Mouse (Mus musculus): ENCODE measurements around the gene Abcc5. TPM values are rescaled to one million over a fixed set of nuclear protein-coding genes. Genes with fewer than 3 reads are reported as not detected.

The Abcc5 gene
- total RNA-seq, 4 experiments from 2014 or later = 54.1 to 72.5 (median 64.8) TPM

- DNase-seq (ENCODE audit: low spot score in 2 of 2) = no peak
Measured at GRCm38 (mm10) chr16:20424226-20424663, 1.9 kb downstream of the Abcc5 start.

- DNase-seq (ENCODE audit: low spot score in 2 of 2) = no peak
Measured at GRCm38 (mm10) chr16:20422938-20423730, 3.1 kb downstream of the Abcc5 start.

- no peak for DNase-seq (ENCODE audit: low spot score in 2 of 2)
Measured at GRCm38 (mm10) chr16:20418054-20418453, 8.1 kb downstream of the Abcc5 start.

GRCm38 (mm10) chr16:20416262-20416661 lies 9.9 kb downstream of the Abcc5 start:
- no peak for DNase-seq (ENCODE audit: low spot score in 2 of 2)

- DNase-seq (ENCODE audit: low spot score in 2 of 2) = no peak
Measured at GRCm38 (mm10) chr16:20415804-20416203, 10.4 kb downstream of the Abcc5 start.

- DNase-seq (ENCODE audit: low spot score in 2 of 2) = no peak
Measured at GRCm38 (mm10) chr16:20415211-20415610, 11.0 kb downstream of the Abcc5 start.

- no peak for DNase-seq (ENCODE audit: low spot score in 2 of 2)
Measured at GRCm38 (mm10) chr16:20413870-20414331, 12.3 kb downstream of the Abcc5 start.

- peak in 1 of 2 experiments; percentile 34 for DNase-seq (ENCODE audit: low spot score in 2 of 2)
Measured at GRCm38 (mm10) chr16:20411958-20412570, 14.1 kb downstream of the Abcc5 start.

GRCm38 (mm10) chr16:20405335-20405734 lies 20.9 kb downstream of the Abcc5 start:
- no peak for DNase-seq (ENCODE audit: low spot score in 2 of 2)

GRCm38 (mm10) chr16:20403327-20403726 lies 22.9 kb downstream of the Abcc5 start:
- no peak for DNase-seq (ENCODE audit: low spot score in 2 of 2)

GRCm38 (mm10) chr16:20401592-20401991 lies 24.6 kb downstream of the Abcc5 start:
- no peak for DNase-seq (ENCODE audit: low spot score in 2 of 2)

GRCm38 (mm10) chr16:20400707-20401591 lies 25.2 kb downstream of the Abcc5 start:
- DNase-seq (ENCODE audit: low spot score in 2 of 2) = no peak

- DNase-seq (ENCODE audit: low spot score in 2 of 2) = no peak
Measured at GRCm38 (mm10) chr16:20396851-20397250, 29.3 kb downstream of the Abcc5 start.

GRCm38 (mm10) chr16:20395216-20395907 lies 30.8 kb downstream of the Abcc5 start:
- no peak for DNase-seq (ENCODE audit: low spot score in 2 of 2)

GRCm38 (mm10) chr16:20391753-20392152 lies 34.4 kb downstream of the Abcc5 start:
- DNase-seq (ENCODE audit: low spot score in 2 of 2) = no peak

GRCm38 (mm10) chr16:20390233-20390632 lies 36.0 kb downstream of the Abcc5 start:
- DNase-seq (ENCODE audit: low spot score in 2 of 2) = no peak

GRCm38 (mm10) chr16:20381031-20381430 lies 45.2 kb downstream of the Abcc5 start:
- DNase-seq (ENCODE audit: low spot score in 2 of 2) = no peak

GRCm38 (mm10) chr16:20375341-20375740 lies 50.9 kb downstream of the Abcc5 start:
- no peak for DNase-seq (ENCODE audit: low spot score in 2 of 2)

GRCm38 (mm10) chr16:20371731-20372130 lies 54.5 kb downstream of the Abcc5 start:
- no peak for DNase-seq (ENCODE audit: low spot score in 2 of 2)

- no peak for DNase-seq (ENCODE audit: low spot score in 2 of 2)
Measured at GRCm38 (mm10) chr16:20368221-20368620, 58.0 kb downstream of the Abcc5 start.

- no peak for DNase-seq (ENCODE audit: low spot score in 2 of 2)
Measured at GRCm38 (mm10) chr16:20362121-20362520, 64.1 kb downstream of the Abcc5 start.
